Mouse (Mus musculus) liver, embryonic 14.5 days (tissue): ENCODE measurements around the gene Zdhhc1.

ENCODE experiments used
- CTCF ChIP-seq: IDR thresholded peaks from 2 replicates; pipeline ENCODE4 v1.5.1; 2016; ENCODE audit warnings: antibody characterized with exemption, low read depth, control low read depth
- EP300 ChIP-seq: IDR thresholded peaks from 2 replicates; pipeline ENCODE4 v1.6.1; 2016; ENCODE audit warnings: antibody characterized with exemption, low read depth

DNA sequence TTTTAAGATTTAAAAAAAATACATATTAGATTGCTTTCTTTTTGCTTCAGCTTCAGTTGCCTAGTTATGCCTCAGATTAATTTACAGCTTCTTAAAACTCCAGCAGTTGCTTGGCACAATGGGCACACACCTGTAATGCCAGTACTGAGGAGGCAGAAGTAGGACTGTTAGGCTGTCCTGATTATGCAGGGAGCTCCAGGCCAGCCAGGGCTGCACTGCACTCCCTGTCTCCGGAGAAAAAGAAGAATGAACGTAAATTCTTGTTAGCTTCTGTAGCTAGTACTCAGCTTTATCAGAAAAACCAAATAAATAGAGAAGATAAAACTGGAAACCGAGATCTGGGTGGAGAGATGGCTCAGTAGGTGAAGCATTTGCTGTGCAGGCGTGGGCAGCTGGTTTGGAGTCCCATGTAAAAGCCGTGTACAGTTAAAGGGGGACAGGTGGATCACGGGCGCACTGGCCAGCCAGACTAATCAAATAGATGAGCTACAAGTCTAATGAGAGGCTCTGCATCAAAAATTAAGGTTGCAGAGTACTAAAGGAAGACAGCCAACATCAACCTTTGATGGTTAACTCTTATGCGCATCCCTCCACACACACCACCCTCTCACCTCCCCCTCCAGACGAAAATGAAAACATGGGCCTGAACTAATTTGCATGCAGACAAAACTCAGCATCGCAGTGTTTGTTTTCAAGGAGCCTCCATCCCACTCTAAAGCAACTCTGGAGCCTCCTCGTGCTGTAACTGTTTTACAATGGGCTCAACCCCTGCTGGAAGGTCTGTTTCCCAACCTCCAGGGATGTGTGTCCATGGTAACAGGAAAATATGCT is 51.2 kb downstream of the Zdhhc1 start:
- TF ChIP-seq CTCF, result no peak
- no peak for TF ChIP-seq EP300
